Mouse (Mus musculus) frontal cortex, adult 2 months (tissue): ENCODE data around the gene Phf1. TPM values are rescaled to one million over a fixed set of nuclear protein-coding genes. Genes with fewer than 3 reads are reported as not detected.
A peak's percentile ranks its signal among the peaks of the same experiment; 100 is the strongest.

Experiments used
- DNase-seq, 2 experiments: peaks; one replicate each; pipeline ENCODE4 v3.0.0; 2022; ENCODE audit warnings: low spot score in 1 of 2; ENCODE audit errors: extremely low spot score in 1 of 2
- polyA plus RNA-seq: library from polyadenylated mRNA; depleted of rRNA; stranded (reverse); fragments of >200 nt; gene quantifications from 2 replicates; pipeline ENCODE4 v1.2.3, GENCODE M21; 2012

The Phf1 gene
- polyA plus RNA-seq, 1 experiment: 44.7 TPM

GRCm38 (mm10) chr17:26949866-26950265 is 17.0 kb downstream of the Phf1 start:
- DNase-seq: no peak

DNA sequence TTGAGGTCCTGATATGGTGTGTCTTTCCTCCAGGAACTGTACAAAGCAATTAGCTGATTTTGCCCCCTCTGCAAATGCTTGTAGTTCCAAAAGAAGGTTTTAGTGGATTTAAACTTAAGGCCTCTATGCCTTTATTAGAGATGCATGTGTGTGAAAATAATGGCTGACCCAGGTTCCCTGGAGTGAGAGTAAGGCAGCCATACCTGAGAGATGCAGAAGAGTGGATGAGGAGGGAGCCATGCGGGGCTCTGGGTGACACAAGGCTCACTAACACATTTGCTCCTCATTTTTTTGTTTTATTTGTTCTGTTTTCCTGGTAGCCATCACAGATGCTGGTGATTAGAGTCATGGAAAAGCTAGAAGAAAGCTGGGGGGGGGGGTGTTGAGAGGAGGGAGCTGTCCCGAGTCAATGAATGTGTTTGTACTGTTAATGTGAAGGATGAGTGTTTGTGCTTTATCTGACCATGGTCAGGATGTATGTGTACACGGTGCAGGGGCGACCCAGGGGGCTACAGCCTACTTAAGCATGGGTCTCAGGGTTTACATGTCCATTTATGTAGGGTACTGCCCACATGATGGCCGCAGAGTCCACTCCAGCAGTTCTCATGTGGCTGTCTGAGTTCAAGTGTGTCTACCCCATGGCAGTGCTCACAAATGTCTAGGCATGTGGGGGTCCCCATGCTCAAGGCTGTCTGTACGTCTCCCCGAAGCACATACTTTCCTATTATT is 17.9 kb downstream of the Phf1 start:
- DNase-seq: no peak

- peak in 1 of 2 experiments; percentile 85 for DNase-seq
Measured at GRCm38 (mm10) chr17:26951406-26951805, 18.6 kb downstream of the Phf1 start.

DNA sequence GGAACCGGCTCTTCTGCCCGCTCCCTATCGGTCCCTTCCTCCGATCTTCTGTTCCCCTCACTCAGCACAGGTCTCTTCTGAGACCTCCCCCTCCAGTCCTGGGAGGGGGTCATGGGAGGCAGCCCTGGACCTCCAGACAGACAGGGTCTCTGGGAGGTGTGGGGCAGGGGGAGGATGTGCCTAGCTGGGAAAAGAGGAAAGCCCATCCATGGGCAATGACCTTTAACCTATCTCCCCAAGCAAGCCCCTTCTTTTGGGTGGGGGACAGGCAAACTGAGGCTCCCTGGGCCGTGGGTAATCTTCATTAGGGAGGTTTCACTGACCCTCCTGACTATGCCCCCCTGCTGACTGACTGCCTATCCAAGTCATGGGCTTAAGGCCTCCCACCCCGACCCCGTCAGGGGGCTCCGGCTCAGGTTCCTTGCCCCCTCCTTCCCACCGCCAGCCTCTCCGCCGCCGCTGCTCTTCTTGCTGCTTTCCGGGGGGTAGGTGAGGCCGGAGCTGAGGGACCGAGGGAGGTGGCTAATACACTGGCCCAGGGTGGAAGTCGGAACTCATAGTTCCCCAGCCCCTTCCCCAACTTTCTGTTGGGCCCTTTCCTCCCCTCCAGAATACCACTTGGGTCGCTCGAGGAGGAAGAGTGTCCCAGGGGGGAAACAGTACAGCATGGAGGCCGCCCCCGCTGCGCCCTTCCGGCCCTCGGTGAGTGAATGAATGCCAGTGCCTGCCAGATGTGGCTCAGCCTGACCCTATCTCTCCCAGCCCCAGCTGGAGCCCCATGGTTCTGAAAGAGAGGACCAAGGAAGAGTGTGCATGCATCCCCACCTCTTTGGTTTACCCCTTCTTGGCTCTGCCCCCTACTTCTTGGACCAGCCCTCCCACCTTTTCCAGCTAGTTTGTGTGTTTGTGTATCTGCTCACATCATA is 19.4 kb downstream of the Phf1 start:
- no peak for DNase-seq

DNA sequence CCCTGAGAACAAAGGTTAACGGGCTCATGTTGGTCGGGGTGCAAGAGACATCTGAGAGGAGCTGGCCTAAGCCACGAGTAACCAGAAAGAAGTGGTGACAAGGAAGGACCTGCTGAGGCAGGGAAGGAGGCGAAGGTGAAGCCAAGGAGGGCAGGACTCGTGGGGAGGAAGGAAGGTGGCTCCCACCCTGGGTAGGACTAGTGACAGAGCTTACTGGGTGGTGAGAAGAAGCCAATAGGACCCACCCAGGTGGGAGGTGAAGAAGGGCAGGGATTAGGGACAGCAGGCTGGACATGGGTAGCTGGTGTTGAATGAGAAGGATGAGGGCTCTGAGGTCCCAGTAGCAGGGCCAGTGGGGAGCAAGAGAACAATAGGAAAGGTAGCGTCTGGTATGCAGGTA is 20.3 kb downstream of the Phf1 start:
- no peak for DNase-seq

DNA sequence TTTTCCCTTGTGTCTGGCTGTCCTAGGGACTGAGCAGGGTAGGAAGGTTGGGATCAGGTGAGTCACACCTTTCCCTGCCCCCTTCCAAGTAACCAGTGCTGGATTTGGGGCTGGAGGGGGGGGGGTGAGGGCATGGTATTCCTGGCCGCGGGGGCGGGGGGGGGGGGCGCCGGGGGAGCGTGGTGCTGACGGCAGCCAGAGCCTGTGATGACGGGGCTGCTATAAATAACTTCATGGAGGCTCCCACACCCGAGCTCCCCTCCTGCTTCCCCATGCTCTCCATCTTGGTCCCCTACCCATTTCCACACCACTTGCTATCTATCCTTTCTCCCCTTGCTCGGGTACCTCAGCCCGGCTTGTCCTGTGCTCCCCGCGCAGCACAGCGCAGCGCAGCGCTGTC is 20.9 kb downstream of the Phf1 start:
- no peak for DNase-seq

GRCm38 (mm10) chr17:26956309-26956708 is 23.5 kb downstream of the Phf1 start:
- no peak for DNase-seq

GRCm38 (mm10) chr17:26956895-26957294 is 24.0 kb downstream of the Phf1 start:
- DNase-seq: no peak

DNA sequence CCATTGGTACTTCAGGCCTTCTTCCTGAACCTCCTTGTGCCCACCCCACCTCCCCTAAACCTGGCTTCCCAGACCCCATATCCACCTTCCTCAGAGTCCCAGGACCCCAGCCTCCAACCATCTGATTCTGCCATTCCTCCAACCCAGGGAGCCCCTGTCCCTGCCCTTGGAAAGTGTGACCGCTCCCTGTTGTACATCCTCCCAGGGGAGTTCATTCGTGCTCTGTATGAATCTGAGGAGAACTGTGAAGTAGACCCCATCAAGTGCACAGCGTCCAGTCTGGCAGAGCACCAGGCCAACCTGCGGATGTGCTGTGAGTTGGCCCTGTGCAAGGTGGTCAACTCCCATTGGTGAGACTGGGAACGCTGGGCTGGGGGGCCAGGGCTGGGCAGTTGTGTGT is 25.0 kb downstream of the Phf1 start:
- DNase-seq: no peak

DNA sequence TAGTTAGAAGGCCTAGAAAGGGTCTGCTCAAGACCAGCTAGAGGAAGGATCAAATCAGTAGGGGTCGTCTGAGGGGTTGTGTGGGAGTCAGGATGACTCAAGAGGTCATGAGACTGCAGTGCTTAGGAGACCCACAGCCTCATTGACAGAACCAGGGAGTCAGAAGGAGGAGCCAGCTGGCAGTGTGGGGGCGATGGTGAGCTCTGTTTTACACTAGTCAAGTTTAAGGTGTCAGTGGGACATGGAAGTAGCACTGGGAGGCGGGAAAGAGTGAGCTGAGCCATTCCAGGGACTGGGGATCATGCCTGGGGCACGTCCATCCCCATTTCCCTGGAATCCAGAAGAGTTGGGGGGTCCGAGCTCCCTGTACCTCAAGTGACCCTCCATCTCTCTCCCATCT is 26.0 kb downstream of the Phf1 start:
- peak in 1 of 2 experiments; percentile 72 for DNase-seq

DNA sequence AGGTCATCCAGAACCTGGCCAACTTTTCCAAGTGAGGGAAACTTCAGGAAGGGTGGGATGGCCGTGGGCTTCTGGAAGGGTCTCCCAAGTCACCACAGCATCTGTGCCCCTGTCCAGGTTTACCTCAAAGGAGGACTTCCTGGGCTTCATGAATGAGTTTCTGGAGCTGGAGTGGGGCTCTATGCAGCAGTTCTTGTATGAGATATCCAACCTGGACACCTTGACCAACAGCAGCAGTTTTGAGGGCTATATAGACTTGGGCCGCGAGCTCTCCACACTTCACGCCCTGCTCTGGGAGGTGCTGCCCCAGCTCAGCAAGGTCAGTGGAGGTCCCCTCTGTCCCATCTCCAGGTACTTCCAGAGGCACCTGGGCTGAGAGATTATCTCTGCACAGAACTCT is 27.0 kb downstream of the Phf1 start:
- DNase-seq: no peak

GRCm38 (mm10) chr17:26961572-26962240 is 28.9 kb downstream of the Phf1 start:
- no peak for DNase-seq

- no peak for DNase-seq
Measured at GRCm38 (mm10) chr17:26966993-26967392, 34.1 kb downstream of the Phf1 start.

- DNase-seq: no peak
Measured at GRCm38 (mm10) chr17:26967477-26967876, 34.6 kb downstream of the Phf1 start.

- no peak for DNase-seq
Measured at GRCm38 (mm10) chr17:26968200-26968611, 35.4 kb downstream of the Phf1 start.

- DNase-seq: no peak
Measured at GRCm38 (mm10) chr17:26969257-26969656, 36.4 kb downstream of the Phf1 start.

DNA sequence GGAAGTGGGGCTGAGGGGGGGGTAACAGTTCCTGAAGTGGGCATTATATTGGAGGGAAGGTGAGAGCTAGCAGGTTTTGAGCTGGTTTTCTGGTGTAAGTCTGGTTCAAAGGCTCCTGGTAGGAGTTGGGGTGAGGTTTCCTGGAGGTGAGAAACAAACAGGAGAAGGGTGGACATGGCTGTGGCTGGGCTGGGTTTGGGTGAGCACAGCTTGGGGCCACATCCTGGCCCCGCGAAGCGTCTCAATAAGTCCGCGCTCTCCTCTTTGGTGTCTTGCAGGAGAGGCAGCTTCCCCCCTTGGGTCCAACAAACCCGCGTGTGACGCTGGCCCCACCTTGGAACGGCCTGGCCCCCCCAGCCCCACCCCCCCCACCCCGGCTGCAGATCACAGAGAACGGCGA is 37.4 kb downstream of the Phf1 start:
- DNase-seq: no peak

DNA sequence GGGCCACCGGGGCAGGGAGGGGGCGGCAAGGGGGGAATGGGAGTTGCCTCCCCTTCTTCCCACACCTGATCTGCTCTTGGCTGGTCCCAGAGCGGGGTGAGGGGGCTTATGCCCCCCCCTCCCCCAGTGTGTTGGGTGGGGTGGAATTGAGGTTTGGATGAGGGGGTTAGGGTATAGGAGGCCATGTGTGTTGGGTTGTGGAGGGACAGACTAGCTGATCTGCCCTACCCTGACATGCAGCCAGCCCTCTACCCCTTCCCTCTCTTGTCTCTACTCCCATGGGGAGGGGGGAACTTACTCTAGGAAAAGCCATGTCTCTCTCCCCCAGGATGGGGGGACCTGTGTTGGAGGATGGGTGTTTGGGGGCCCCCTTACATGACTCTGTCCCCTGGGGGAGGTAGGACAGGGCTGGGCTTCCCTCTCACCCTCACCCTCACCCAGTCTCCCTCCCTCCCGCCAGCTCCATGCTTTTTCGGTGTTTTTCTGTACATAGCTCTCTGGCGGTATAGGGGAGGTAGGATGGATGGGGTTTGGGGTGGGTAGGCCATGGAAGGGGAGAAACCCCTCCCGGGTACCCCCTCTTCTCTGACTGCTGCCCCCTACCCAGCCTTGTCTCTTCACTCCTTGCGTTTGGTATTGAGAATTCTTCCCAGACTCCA is 38.5 kb downstream of the Phf1 start:
- DNase-seq: no peak

GRCm38 (mm10) chr17:26972107-26972506 is 39.3 kb downstream of the Phf1 start:
- DNase-seq: no peak

- peak; percentile 94 to 97 for DNase-seq
Measured at GRCm38 (mm10) chr17:26972703-26973574, 40.1 kb downstream of the Phf1 start, which contains the start of gene Zbtb9. Gene Zbtb9 (plus strand): TSS chr17:26973167.
